Mouse (Mus musculus) c-Kit-positive CD71-positive TER-119-positive erythroid progenitor cells, embryonic 14.5 days (primary cell): ENCODE data around the gene 1700029J07Rik.

ENCODE experiments used
- DNase-seq: peaks from one replicate; pipeline ENCODE4 v3.0.0-alpha.2; 2013; ENCODE audit warnings: low spot score

The 1700029J07Rik gene

DNA sequence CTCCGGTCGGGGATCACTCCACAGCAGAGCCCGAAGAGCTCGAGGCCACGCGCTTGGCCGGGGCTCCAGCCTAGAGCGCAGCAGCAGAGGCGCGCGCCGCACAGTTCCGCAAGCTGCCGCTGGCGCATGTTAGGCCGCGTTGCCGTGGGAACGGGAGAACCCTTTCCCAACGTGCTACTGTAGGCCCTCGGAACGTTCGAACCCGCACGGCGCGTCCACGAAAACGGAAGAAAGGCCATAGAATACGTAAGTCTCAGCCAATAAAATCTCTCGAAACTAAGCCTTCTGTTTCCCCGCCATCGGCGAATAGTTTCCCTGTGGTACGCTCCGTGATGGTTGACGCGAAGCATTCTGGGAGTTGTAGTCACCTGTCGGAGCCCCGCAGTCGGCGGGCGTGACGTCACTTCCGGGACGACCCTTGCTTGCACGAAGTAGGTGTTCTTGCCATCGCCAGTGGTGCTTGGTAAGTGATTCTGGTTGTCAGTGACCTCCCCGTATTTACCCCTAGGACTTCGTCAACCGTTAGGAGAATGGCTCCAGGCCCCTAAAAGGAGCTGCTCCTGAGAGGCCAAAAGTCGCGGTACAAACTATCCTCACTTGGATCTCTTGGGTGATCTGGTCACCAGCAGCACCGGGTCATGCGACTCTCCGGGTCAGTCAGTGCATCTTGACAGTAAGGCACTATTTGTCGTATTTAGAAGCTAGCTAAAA lies at the start of gene 1700029J07Rik, which contains the start of gene Ufsp2:
TSS of gene 1700029J07Rik (minus strand) at position 127 of the 711 bp plus-strand sequence.
TSS of gene Ufsp2 (plus strand) at position 403 of the 711 bp plus-strand sequence.
- peak; percentile 97 for DNase-seq

DNA sequence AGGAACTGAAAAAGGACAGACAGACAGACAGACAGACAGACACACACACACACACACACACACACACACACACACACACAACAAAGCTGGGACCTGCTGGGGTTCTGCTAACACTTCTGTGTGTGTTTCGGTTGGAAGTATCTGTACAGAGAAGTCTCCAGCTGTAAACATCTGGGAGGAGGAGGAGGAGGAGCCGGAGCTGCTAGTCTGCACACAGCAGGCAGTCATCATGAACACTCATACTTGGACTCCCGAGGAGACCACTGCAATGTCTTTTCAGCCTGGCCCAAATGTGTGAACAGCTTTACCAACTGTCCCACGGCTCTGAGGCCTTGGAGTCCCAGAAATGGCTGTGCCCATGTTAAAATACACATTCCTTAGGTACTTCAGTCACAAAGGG lies 49.3 kb upstream of the 1700029J07Rik start:
- no peak for DNase-seq

DNA sequence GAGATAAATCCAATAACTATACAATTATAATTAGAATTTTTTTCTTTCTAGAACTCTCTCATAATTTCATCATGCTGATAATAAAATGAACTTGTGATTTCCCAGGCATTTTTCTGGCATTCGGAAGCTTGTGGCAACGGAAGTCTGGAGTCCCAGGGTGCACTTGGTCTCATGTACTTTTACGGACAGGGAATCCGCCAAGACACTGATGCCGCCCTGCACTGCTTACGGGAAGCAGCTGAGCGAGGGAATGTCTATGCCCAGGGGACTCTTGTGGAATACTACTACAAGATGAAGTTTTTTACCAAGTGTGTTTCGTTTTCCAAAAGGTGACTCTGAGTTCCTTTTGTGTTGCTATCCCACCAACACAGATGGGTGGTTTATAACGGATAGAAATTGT lies 47.7 kb upstream of the 1700029J07Rik start:
- no peak for DNase-seq

DNA sequence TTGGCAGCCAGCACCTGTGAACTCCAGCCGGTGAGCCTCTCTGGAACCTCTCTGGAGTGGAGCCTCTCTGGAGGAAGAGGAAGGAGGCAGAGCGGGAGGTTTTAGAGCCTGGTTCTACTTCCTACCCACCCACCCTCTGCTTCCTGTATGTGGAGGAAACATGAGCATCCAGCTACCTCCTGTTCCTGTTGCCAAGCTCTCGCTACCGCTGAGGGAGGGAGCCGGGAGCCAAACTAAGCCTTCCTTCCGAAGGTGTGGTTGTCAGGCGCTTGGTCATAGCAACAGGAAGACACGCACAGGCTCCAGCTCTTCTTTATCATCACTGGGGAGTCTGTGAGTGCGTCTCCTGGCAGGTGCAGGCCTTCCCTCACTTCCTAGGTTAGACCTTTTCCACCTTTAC lies 47.2 kb upstream of the 1700029J07Rik start:
- DNase-seq = no peak

DNA sequence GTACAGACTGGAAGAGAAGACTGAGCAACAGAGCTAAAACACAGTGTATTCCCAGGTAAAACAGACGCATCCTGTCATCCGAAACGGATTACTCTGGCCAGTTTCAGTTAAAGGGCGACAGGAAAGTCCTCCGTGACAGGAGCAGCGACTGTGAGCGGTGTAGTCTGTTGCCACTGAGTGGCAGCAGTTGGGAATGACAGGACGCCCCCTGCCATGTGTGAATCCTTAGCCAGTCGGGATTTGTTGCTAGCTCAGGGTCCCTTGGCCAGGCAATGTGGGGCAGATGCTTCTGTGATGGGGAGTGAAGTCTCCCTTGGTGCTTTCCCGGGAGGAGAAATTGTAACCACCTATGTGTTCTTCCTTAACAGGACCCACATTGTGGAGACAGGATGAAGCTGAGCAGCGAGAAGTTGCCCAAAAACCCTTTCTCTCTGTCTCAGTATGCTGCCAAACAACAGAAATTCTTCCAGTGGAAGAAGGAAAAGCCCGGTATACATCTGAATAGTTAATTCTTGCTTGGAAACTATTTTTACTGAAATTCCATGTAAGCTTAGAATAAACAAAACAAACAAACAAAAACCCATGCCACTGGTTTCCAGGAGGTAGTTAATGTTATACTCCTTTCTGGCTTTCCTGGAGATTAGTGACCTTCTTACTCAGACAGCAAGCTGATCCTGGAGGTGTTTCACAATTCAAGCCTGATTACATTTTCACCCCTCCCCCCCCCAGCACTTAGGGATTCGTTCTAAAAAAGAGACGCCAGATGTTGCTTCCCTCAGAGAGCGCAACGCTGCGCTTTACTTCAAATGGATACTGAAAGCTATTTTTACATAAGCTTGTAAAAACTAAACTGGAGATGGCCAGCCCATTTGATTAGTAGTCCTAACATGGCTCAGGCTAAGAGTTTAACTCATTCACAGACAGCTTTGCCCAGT lies 36.0 kb upstream of the 1700029J07Rik start:
- DNase-seq = no peak

- DNase-seq = no peak
These were observed 35.3 kb upstream of the 1700029J07Rik start for GRCm38 (mm10) chr8:46010306-46010705.

- DNase-seq = no peak
These were observed 32.1 kb upstream of the 1700029J07Rik start for GRCm38 (mm10) chr8:46007050-46007672.

DNA sequence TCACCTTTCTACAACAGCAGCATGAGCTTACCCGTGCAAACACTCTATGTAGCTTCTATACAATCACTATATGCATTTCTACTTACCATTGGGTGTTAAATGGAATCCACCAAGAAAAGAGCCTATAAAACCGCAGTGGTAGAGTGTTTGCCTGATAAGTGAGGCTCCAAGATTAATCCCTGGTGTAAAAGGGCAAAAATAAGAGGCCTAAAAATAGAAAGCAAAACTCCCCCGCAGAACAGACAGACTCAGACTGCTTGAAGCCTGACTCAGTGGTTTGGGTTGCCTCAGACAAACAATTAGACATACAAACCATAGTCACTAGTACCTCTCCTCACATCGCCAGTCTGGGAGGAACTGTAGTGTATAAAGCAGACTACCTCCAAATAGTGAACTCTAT lies 30.5 kb upstream of the 1700029J07Rik start, which contains the start of gene Ankrd37:
TSS of gene Ankrd37 (minus strand) at position 112 of the 400 bp plus-strand sequence.
- DNase-seq = no peak

GRCm38 (mm10) chr8:45999784-46000705 lies 25.0 kb upstream of the 1700029J07Rik start:
- DNase-seq = peak; percentile 97

DNA sequence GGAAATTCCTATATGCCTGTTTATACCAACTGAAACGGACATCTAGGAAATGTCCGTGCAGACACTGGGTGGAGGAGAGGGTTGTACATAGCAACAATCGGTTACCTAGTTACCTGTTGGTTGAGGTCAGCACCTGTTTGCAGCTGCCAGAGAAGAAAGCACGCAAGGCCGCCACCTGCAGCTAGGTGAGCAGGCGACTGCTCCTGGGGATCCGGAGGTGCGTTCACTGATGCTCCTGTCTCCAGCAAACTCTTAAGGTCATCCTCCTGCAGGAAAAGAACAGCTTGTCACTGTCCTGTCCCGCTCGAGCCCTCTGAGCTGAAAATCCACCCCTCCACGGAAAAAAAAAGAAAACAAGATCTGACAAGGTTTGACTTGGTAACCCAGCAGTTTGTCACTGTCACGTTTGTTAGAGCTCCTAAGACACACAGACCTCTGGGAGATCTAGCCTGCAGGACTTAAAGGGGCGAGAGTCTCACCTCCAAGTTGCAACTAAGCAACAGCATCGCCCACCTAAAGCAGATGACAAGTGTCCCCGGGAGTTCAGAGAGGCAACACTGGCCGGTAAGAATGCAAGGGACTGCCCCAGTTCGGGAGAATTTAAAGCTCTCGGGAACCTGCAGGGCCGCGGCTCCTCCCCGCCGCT lies 24.2 kb upstream of the 1700029J07Rik start, which contains the start of gene Lrp2bp:
TSS of gene Lrp2bp (plus strand) at position 166 of the 646 bp plus-strand sequence.
- DNase-seq = no peak

DNA sequence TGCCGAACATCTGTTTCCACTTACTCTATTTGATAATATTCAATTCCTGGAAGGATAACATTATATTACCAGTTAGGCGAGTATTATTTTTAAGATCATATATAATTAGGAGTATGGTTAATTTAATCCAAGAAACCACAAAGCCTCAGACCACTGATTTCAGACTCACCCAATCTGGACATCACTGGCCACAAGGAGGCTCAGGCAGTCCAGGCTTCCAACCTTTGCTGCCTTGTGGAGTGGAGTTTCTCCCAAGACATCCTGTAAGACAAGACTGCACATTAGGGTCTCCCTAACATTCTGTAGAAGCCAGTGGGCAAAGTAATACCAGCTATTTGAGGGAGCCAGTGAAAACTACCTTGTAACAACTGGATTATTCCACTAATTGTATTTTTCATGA lies 23.2 kb upstream of the 1700029J07Rik start:
- DNase-seq = no peak

DNA sequence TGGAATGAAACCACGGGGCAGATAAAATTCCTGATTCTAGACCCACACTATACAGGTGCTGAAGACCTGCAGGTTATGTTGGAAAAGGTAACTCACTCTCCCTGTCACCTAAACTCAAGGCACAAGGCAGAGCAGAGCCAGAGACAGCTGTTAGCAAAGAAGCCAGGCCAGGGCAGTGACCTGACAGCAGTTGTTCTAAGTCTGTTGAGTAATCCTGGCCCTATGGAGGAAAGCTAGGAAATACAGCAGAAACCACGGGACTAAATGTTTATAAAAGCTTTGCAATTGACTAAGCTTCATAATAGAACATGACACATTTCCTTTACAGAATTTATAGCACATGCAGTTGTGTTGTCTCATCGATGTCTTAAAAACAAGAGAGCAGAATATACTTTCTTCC lies 20.5 kb upstream of the 1700029J07Rik start:
- DNase-seq = no peak

- no peak for DNase-seq
These were observed 19.1 kb upstream of the 1700029J07Rik start for GRCm38 (mm10) chr8:45994111-45994510.

DNA sequence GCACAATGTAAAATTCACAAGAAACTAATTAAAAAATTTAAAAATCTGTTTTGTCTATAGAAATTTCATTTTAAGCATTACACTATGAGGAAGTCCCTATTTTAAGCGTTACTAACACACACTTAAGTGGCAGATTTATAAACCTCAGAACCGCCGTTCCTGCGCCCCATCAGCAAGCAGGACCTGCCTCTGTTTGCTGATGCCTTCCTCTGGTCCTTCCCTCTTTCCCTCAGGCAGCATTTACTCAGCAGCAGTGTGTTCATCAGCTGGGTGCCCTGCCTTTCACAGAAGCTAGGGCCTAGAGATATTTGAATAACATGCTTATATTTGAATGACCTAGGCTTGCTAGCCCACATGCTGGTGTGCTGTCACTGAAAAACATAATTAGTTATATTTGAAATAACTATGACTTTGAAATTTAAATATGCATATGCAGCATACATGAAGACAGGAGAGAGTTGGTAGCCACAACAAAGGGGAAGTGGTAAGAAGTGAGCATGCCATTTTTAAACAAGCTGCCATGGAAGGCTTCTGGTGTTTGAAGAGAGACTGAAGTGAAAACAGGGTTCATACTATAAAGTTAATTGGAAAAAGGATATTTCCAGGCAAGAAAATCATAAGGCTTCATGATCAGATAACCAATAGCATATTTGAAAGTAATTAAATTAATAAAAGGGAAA lies 15.7 kb upstream of the 1700029J07Rik start:
- no peak for DNase-seq

DNA sequence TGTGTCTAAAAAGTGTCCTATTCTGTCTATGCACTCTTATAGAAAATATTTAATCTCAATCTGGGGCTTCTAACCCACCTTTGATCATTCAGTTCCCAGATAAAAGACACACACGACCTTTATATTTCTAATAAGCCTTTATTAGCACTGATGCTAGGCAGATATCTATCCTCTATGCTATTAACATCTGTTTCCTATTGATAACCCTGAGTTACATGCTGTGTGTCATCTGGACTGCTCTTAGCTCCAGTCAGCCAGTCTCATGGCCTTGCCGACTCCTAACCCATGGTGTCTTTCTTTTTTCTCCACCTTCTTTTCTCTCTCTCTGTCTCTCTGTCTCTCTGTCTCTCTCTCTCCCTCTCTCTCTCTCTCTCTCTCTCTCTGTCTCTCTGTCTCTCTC lies 13.1 kb upstream of the 1700029J07Rik start:
- DNase-seq = no peak

- no peak for DNase-seq
These were observed 11.6 kb upstream of the 1700029J07Rik start for GRCm38 (mm10) chr8:45986665-45987064.

- DNase-seq = peak; percentile 27
These were observed 901 bp upstream of the 1700029J07Rik start for GRCm38 (mm10) chr8:45975837-45976468.

DNA sequence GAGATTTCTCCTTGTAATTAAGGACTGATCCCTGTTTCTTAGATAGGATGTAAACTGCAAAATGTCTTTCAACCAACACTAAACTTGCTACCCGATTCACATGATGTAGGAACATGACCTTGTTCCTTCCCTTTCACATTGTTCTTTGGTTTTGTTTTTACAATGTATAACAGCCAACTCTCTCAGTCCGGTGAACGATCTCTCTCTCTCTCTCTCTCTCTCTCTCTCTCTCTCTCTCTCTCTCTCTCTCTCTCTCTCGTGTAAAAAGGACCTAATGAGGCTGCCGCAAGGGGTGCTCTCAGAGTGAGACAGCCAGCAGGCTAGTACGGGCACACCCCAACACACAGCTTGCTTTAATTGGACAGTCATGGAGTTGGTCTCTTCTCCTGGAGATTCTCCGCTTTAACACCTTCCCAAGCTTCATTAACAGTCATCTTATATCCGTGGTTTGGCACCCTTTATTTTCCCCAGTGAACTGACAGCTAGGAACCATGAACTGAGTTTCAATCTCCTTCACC lies 1.0 kb downstream of the 1700029J07Rik start:
- no peak for DNase-seq

DNA sequence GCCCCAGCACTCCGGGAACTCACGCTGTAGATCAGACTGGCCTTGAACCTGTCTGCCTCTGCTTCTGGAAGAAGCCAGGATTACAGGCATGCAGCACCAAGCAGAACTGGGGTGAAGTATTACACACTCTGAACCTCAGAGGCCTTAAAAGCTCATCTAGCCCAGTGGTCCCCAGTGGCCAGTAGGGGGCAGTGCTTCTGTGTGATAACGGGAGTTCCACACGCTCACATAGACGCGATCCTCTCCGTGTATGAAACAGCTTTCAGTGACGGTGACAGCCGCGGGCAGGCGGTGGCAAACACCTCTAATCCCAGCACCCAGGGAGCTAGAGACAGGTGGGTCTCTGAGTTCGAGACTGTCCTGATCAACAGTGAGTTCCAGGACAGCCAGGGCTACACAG lies 4.2 kb downstream of the 1700029J07Rik start:
- no peak for DNase-seq
